Mouse (Mus musculus) C2C12 (cell line): ENCODE results near the gene Selenof.

Experiments
- CEBPB ChIP-seq: IDR thresholded peaks from one replicate; pipeline ENCODE4 v1.6.1; 2011; ENCODE audit warnings: low read depth, mild to moderate bottlenecking, control low read depth, moderate library complexity
- CTCF ChIP-seq: IDR thresholded peaks from one replicate; pipeline ENCODE4 v1.5.1; 2011; ENCODE audit not compliant: control insufficient read depth, insufficient read depth, insufficient read length
- FOSL1 ChIP-seq: IDR thresholded peaks from one replicate; pipeline ENCODE4 v1.8.0; 2011; ENCODE audit warnings: mild to moderate bottlenecking, low read length; ENCODE audit not compliant: poor library complexity, insufficient read depth, severe bottlenecking
- MAX ChIP-seq: IDR thresholded peaks from one replicate; pipeline ENCODE4 v1.6.1; 2011; ENCODE audit warnings: mild to moderate bottlenecking, control low read depth
- MYOD1 ChIP-seq: IDR thresholded peaks from one replicate; pipeline ENCODE4 v1.6.1; 2011; ENCODE audit warnings: low read depth; ENCODE audit not compliant: control insufficient read depth, insufficient read length
- MYOG ChIP-seq: IDR thresholded peaks from one replicate; pipeline ENCODE4 v1.6.1; 2011; ENCODE audit not compliant: control insufficient read depth, insufficient read length; ENCODE audit errors: extremely low read depth
- USF1 ChIP-seq: IDR thresholded peaks from one replicate; pipeline ENCODE4 v1.6.1; 2011; ENCODE audit warnings: low read depth, mild to moderate bottlenecking, control low read depth, moderate library complexity

DNA sequence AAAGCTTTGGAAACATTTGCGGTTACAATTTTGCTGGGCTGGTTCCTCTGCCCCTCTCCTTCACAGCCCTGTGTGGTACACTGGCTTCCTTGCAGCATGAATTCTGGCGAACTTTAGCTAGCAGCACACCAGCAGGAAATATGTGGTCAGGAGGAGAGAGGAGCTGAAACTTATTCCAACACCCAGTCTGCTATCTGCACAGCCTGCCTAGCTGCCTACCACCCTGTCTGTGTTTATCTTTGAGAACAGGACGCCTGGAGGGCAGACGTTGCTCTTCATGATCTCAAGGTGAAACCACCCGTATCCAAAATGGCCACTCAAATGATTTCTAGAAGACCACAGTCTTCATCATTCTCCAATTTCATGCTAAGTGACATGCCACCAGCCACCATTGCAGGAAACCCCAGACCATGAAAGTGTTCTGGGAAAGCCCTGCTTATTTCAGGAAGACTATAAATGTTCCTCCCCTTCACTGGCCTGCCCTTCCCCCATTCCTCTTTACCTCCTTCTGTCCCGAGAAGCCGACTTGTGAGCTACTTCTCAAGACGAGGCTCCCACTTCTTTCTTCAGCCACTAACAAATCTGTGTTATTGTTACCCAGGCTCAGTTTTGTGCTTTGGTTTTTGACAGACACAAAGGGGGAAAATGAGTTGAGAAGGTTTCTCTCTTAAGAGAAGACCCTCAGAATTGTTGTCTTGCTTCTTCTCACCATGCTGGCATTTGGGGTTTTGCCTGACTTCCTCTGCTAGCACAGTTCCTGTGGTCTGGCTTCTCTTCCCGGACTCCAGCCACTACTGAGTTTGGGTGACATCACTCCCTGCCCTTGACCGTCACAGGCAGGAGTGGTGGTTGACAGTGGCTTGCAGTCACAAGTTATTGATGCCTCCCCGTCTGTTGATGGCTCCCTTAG lies 58.2 kb downstream of the Selenof start:
- no peak for TF ChIP-seq CTCF
- TF ChIP-seq MAX, result no peak
- no peak for TF ChIP-seq USF1
- TF ChIP-seq MYOG, result no peak
- no peak for TF ChIP-seq FOSL1
- no peak for TF ChIP-seq CEBPB
- no peak for TF ChIP-seq MYOD1
